Mouse (Mus musculus) midbrain, embryonic 11.5 days (tissue): ENCODE results near the gene Rhog. TPM values are rescaled to one million over a fixed set of nuclear protein-coding genes. Genes with fewer than 3 reads are reported as not detected.
A peak's percentile ranks its signal among the peaks of the same experiment; 100 is the strongest.

Experiments used
- ATAC-seq: fragments of 200-750 bp; cut with Nextera tagmentation; 2 replicates; pipeline ENCODE4 v1.8.0; 2017; ENCODE audit warnings: moderate TSS enrichment, moderate library complexity; ENCODE audit not compliant: low FRiP score
- DNase-seq: peaks from one replicate; pipeline ENCODE4 v3.0.0; 2015; ENCODE audit warnings: low spot score; ENCODE audit errors: missing footprints
- H3K27ac ChIP-seq: fragments of 300-500 bp; sonication (generic); 2 replicates; pipeline ENCODE4 v1.5.1; 2014; ENCODE audit warnings: low read depth, low read length
- H3K27me3 ChIP-seq: fragments of 300-500 bp; sonication (generic); 2 replicates; pipeline ENCODE4 v1.6.1; 2014; ENCODE audit warnings: mild to moderate bottlenecking, low read length, moderate library complexity, mixed read lengths; ENCODE audit not compliant: control insufficient read depth, insufficient read depth
- H3K36me3 ChIP-seq: fragments of 300-500 bp; sonication (generic); 2 replicates; pipeline ENCODE4 v1.6.1; 2014; ENCODE audit warnings: mild to moderate bottlenecking, low read length, moderate library complexity, mixed read lengths; ENCODE audit not compliant: control insufficient read depth, insufficient read depth
- H3K4me1 ChIP-seq: fragments of 300-500 bp; sonication (generic); 2 replicates; pipeline ENCODE4 v1.6.1; 2014; ENCODE audit warnings: low read length; ENCODE audit not compliant: control insufficient read depth, insufficient read depth
- H3K4me2 ChIP-seq: fragments of 300-500 bp; sonication (generic); 2 replicates; pipeline ENCODE4 v1.6.1; 2014; ENCODE audit warnings: mild to moderate bottlenecking, moderate library complexity
- H3K4me3 ChIP-seq: fragments of 300-500 bp; sonication (generic); 2 replicates; pipeline ENCODE4 v1.5.1; 2014; ENCODE audit warnings: low read depth, low read length
- H3K9ac ChIP-seq: fragments of 300-500 bp; sonication (generic); 2 replicates; pipeline ENCODE4 v1.6.1; 2014; ENCODE audit warnings: low read length
- H3K9me3 ChIP-seq: fragments of 300-500 bp; sonication (generic); 2 replicates; pipeline ENCODE4 v1.6.1; 2016; ENCODE audit warnings: low read length; ENCODE audit not compliant: control insufficient read depth
- WGBS: fragments of 180-500 bp; shearing (Covaris S2); extraction: QIAGEN DNeasy Blood & Tissue Kit; methylation state at CpG from one replicate; pipeline ENCODE4 v1.1.7; 2014; 5-methylcytosine and 5-hydroxymethylcytosine counted together
- polyA plus RNA-seq: library from polyadenylated mRNA; unstranded; fragments of >200 nt; fragmentation: Nextera tagmentation; extraction: Ambion mirVana; gene quantifications from 2 replicates; pipeline ENCODE4 v1.2.1, GENCODE M21; 2014

Gene Rhog
- polyA plus RNA-seq, 1 experiment from 2014 or later = 29.4 TPM

DNA sequence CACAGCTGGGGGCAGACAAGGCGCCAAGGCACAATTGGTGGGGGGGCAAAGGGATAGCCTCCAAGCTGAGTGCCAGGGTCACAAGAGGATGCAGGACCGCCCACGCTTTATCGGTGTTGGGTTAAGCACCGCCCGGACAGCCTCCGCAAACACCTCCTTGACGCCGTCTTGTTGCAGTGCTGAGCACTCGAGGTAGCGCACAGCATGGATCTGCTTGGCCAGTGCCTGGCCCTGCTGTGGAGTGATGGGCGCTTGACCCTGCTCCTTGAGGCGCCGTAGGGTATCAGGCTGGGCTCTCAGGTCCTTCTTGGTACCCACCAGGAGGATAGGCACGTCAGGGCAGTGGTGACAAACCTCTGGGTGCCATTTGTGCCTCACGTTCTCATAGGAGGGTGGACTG lies 16.3 kb downstream of the Rhog start:
- H3K9me3 ChIP-seq = no peaks in the 10 kb centered on the region
- WGBS = 94% methylated on average over 16 of the region's 16 CpGs
- H3K27me3 ChIP-seq = no peaks in the 10 kb centered on the region
- H3K4me3 ChIP-seq = no peak overlapping the region
- H3K4me1 ChIP-seq = no peaks in the 10 kb centered on the region
- DNase-seq = no peak
- peaks cover 12% of the 10 kb centered on the region for H3K36me3 ChIP-seq
- H3K27ac ChIP-seq = no peak overlapping the region
- H3K9ac ChIP-seq = no peak overlapping the region
- ATAC-seq = no peak
- no peak overlapping the region for H3K4me2 ChIP-seq

DNA sequence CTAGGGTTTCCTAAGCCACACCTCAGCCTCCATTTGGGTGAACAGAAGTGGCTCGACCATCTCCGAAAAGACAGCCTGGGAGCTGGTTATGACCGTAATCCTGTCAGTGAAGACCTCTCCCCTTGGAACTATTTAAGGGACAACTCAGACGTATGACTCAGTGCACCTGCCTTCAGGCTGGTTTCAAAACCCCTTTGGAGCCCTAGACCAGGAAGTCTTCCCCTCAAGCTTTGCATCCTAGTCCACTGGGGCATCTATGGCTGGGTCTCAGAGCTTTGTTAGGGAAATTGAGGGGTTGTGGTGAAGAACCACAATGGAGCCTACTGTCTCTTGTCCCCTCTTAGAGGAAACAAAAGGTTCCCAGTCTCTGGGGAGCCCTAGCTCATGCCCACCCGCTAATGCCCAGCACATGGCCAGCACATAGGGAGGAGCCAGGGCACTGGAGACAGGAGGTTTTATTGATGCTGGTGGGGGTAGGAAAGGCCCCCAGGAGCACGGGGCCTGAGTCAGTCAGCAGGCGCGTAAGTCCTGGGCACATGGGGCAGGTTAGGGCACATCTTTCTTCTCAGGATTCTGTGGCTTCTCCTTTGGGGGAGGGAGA lies 17.1 kb downstream of the Rhog start:
- Histone ChIP-seq H3K4me1 (no peaks in the 10 kb centered on the region), H3K27ac (no peak overlapping the region), H3K9me3 (no peaks in the 10 kb centered on the region), H3K9ac (no peak overlapping the region), H3K27me3 (no peaks in the 10 kb centered on the region), H3K4me3 (no peak overlapping the region), H3K36me3 (peaks cover 12% of the 10 kb centered on the region), H3K4me2 (no peak overlapping the region)
- DNase-seq (no peak), ATAC-seq (no peak)
- 91% methylated on average over 8 of the region's 8 CpGs for WGBS

DNA sequence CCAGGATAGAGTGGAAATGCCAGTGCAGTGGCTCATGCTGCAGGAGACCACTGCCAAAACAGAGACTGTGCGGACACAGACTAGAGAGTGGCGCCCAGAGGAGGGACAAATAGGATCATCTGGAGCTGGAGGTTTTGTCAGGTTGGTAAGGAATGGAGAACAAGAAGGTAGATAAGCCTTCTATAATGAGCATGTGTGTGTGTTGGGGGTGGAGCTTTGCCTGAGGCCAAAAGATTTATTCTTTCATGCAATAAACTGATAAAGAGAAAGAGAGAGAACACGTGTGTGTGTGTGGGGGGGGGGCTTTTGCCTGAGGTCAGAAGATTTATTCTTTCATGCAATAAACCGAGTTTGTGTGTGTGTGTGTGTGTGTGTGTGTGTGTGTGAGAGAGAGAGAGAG lies 22.8 kb downstream of the Rhog start:
- no peaks in the 10 kb centered on the region for H3K27me3 ChIP-seq
- ATAC-seq (no peak), DNase-seq (no peak)
- peaks cover 5% of the 10 kb centered on the region; the same call in 1 of the 2 replicates for H3K36me3 ChIP-seq
- no peaks in the 10 kb centered on the region for H3K4me1 ChIP-seq
- no peak overlapping the region for H3K4me2 ChIP-seq
- H3K9ac ChIP-seq = no peak overlapping the region
- H3K4me3 ChIP-seq = no peak overlapping the region
- H3K27ac ChIP-seq = no peak overlapping the region
- peaks cover 3% of the 10 kb centered on the region; the same call in 1 of the 2 replicates for H3K9me3 ChIP-seq
- 82% methylated on average over 4 of the region's 4 CpGs for WGBS

DNA sequence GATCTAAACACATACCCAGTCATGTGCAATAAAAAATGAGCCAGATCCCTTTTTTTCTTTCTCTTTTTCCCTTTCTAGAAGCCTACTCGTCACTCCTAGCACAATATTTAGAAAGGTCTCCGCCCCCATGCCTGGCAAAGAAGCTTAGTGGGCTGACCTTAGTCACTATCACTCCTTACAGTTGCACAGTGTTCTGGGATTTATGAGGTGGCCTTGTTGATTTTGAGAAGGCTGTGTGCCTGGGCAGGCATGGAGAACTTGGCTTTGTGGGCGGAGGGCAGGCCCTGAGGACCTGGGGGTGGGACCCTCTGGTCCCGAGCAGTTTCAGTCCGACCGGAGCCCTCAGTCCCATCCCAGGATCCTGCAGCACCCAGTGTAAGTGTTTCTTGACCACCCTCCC lies 26.0 kb downstream of the Rhog start:
- Histone ChIP-seq H3K9ac (no peak overlapping the region), H3K4me2 (no peak overlapping the region), H3K4me1 (no peaks in the 10 kb centered on the region), H3K36me3 (0 out of 2 replicates have a peak, but pooled peaks cover 2% of the 10 kb centered on the region), H3K9me3 (peaks cover 3% of the 10 kb centered on the region; the same call in 1 of the 2 replicates), H3K27me3 (no peaks in the 10 kb centered on the region), H3K27ac (no peak overlapping the region), H3K4me3 (no peak overlapping the region)
- DNase-seq (peak; percentile 31), ATAC-seq (no peak)
- 96% methylated on average over 6 of the region's 6 CpGs for WGBS

DNA sequence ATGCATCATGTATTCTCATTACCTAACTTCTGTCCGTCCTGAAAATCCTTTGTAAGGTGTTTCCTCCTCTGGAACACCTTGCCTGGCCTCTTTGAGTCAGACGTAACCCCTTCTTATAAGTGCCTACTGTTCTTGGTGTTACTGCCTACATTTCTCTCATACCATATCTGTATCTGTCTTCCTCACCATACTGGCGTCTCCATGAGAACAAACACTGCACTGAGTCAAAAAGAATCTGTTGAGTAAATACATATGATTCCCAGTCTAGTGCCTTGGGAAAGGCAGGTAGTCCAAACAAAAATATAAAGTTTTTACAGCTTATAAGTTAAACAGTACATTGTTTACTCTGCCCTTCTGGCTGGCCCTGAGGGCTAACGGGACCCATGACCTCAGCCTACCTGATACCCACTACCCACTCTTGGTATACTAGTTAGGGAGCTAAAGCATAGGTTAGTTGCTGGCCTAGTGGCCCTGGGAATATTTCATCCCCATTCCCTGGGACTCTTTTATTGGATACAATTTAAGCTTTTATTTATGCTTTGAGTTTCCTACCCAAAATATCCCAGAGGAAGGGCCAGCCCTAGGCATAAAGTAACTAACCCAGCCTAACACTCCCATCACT lies 27.7 kb downstream of the Rhog start:
- H3K9me3 ChIP-seq = peaks cover 3% of the 10 kb centered on the region; the same call in 1 of the 2 replicates
- H3K4me2 ChIP-seq = no peak overlapping the region
- no peaks in the 10 kb centered on the region for H3K27me3 ChIP-seq
- no peak overlapping the region for H3K27ac ChIP-seq
- ATAC-seq (no peak), DNase-seq (peak; percentile 4)
- H3K9ac ChIP-seq = no peak overlapping the region
- H3K4me3 ChIP-seq = no peak overlapping the region
- 94% methylated on average over 4 of the region's 4 CpGs for WGBS
- no peaks in the 10 kb centered on the region for H3K4me1 ChIP-seq
- H3K36me3 ChIP-seq = 0 out of 2 replicates have a peak, but pooled peaks cover 2% of the 10 kb centered on the region

DNA sequence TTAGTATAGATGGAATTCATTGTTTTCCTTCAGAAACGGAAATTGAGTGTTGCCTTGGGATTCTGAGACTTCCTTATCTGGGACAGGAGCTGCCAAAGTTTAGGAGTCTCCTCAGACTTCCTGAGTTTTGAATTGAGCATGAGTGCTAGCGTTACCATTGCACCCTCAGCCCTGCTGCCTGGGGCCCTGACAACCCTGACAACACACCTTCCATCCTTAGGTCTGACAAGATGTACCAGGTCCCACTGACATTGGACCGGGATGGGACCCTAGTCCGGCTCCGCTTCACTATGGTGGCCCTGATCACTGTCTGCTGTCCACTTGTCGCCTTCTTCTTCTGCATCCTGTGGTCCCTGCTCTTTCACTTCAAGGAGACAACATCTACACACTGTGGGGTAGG lies 29.8 kb downstream of the Rhog start:
- H3K4me1 ChIP-seq = no peaks in the 10 kb centered on the region
- H3K27ac ChIP-seq = no peak overlapping the region
- H3K27me3 ChIP-seq = no peaks in the 10 kb centered on the region
- H3K9ac ChIP-seq = no peak overlapping the region
- H3K4me2 ChIP-seq = no peak overlapping the region
- peaks cover 3% of the 10 kb centered on the region; the same call in 1 of the 2 replicates for H3K9me3 ChIP-seq
- H3K4me3 ChIP-seq = no peak overlapping the region
- 91% methylated on average over 6 of the region's 6 CpGs for WGBS
- DNase-seq (peak; percentile 26), ATAC-seq (no peak)
- H3K36me3 ChIP-seq = 0 out of 2 replicates have a peak, but pooled peaks cover 2% of the 10 kb centered on the region

DNA sequence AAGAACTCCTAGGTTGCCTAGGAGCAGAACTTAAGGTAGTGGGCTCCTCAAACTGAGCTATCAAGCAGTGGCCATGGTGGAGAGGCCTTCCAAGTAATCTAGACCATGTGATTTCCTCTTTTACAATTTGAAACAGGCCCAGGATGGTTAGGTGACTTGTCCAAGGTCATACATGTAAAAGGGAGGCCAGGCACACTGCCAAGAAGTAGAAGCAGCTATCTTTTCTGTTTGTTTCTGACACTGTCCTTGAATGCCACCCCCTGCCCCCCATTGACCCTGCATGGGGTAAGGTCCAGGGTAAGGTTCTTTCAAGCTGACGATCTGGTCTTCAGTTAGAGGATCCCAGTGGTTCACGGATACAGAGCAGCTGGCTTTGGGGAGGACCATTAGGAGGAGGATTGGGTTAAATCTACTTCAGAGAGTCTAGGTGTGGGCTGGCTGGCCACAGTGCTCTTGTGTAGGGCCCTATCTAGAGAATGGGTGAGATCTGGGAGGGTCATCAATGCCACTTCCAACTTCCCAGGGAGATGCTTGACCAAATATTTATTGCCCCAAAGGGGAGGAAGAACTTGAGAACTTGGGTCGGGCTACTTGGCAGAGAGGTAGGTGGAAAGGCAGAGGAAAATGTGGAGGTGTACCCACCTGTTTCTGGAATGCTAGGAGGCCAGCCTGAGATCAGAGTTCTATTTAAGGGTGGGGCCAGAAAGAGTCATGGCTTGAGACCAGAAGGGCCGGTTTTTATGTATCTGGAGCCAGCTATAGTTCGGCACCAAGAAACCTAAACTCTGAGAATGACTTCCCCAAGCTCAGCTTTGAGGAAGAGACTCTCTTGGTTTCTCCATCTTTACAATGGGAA lies 31.7 kb downstream of the Rhog start:
- H3K9ac ChIP-seq = no peak overlapping the region
- H3K27me3 ChIP-seq = no peaks in the 10 kb centered on the region
- no peak overlapping the region for H3K4me3 ChIP-seq
- 89% methylated on average over 5 of the region's 5 CpGs for WGBS
- no peaks in the 10 kb centered on the region for H3K4me1 ChIP-seq
- H3K9me3 ChIP-seq = peaks cover 1% of the 10 kb centered on the region; the same call in 1 of the 2 replicates
- H3K4me2 ChIP-seq = no peak overlapping the region
- H3K27ac ChIP-seq = no peak overlapping the region
- 0 out of 2 replicates have a peak, but pooled peaks cover 2% of the 10 kb centered on the region for H3K36me3 ChIP-seq
- DNase-seq = peak; percentile 57
- ATAC-seq = no peak

DNA sequence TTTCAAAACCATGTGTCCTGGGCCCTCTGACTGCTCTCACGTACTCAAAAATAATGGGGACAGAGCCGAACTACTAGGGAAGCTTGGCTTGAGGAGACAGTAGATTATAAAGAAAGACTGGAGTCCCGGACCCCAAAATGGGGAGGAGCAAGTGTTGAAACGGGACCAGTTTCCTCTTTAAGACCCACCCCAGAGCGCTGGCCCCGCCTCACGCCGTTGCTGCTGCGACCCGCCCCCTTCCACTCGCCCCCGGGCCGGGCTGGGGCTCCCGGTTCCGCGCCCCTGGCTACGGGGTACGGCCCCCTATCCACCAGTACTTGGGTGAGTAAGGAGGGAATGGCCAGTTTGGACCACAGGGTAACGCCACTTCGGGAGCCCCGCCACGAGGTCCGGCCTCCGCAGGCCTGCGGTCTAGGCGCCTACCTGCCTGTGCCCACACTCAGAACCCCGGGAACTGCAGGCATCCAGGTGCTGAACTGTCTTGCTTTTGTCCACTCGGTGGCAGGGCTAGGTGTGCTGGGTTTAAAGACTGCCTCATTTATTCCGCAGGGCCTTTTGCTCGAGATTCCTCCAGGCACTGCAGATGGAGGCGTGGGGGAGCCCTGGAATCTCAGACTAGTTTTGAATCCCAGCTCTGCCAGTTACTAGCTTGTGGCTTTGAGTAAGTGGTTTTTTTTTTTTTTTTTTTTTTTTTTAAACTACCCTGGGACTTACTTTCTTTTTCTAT lies 32.9 kb downstream of the Rhog start:
- 2% methylated on average over 30 of the region's 31 CpGs for WGBS
- no peaks in the 10 kb centered on the region for H3K4me1 ChIP-seq
- no peak overlapping the region for H3K27ac ChIP-seq
- no peaks in the 10 kb centered on the region for H3K9me3 ChIP-seq
- peak overlapping the region; percentile 67 for H3K4me2 ChIP-seq
- ATAC-seq (peak; percentile 86), DNase-seq (peak; percentile 96)
- peak overlapping the region; percentile 70 for H3K9ac ChIP-seq
- no peaks in the 10 kb centered on the region for H3K27me3 ChIP-seq
- H3K36me3 ChIP-seq = no peaks in the 10 kb centered on the region
- H3K4me3 ChIP-seq = peak overlapping the region; percentile 58
